Mouse (Mus musculus) embryonic facial prominence, embryonic 15.5 days (tissue): ENCODE results near the gene Plekhg3. TPM values are rescaled to one million over a fixed set of nuclear protein-coding genes. Genes with fewer than 3 reads are reported as not detected.

Experiments
- ATAC-seq: fragments of 200-750 bp; cut with Nextera tagmentation; 2 replicates; pipeline ENCODE4 v1.8.0; 2017; ENCODE audit warnings: low read depth, moderate TSS enrichment; ENCODE audit not compliant: insufficient number of reproducible peaks, low FRiP score, low TSS enrichment
- H3K27ac ChIP-seq: fragments of 300-500 bp; sonication (generic); replicated peaks from 2 replicates; pipeline ENCODE4 v1.5.1; 2015; ENCODE audit warnings: mild to moderate bottlenecking, inconsistent platforms
- H3K27me3 ChIP-seq: fragments of 300-500 bp; sonication (generic); 2 replicates; pipeline ENCODE4 v1.6.1; 2015; ENCODE audit warnings: inconsistent platforms
- H3K36me3 ChIP-seq: fragments of 300-500 bp; sonication (generic); 2 replicates; pipeline ENCODE4 v1.6.1; 2015; ENCODE audit warnings: mild to moderate bottlenecking, inconsistent platforms
- H3K4me1 ChIP-seq: fragments of 300-500 bp; sonication (generic); 2 replicates; pipeline ENCODE4 v1.6.1; 2015; ENCODE audit warnings: inconsistent platforms
- H3K4me2 ChIP-seq: fragments of 300-500 bp; sonication (generic); replicated peaks from 2 replicates; pipeline ENCODE4 v1.6.1; 2015; ENCODE audit warnings: mild to moderate bottlenecking, inconsistent platforms
- H3K4me3 ChIP-seq: fragments of 300-500 bp; sonication (generic); replicated peaks from 2 replicates; pipeline ENCODE4 v1.5.1; 2015; ENCODE audit warnings: mild to moderate bottlenecking, inconsistent platforms
- H3K9ac ChIP-seq: fragments of 300-500 bp; sonication (generic); 2 replicates; pipeline ENCODE4 v1.6.1; 2015; ENCODE audit warnings: inconsistent platforms
- H3K9me3 ChIP-seq: fragments of 300-500 bp; sonication (generic); replicated peaks from 2 replicates; pipeline ENCODE4 v1.6.1; 2016; ENCODE audit warnings: inconsistent platforms
- WGBS: fragments of 180-500 bp; shearing (Covaris S2); methylation state at CpG from one replicate; pipeline ENCODE4 v1.1.7; 2015; 5-methylcytosine and 5-hydroxymethylcytosine counted together
- polyA plus RNA-seq: library from polyadenylated mRNA; unstranded; fragments of >200 nt; fragmentation: Nextera tagmentation; extraction: Ambion mirVana; gene quantifications from 2 replicates; pipeline ENCODE4 v1.2.1, GENCODE M21; 2015

Plekhg3 gene
- polyA plus RNA-seq, 1 experiment from 2014 or later = 8.9 TPM

DNA sequence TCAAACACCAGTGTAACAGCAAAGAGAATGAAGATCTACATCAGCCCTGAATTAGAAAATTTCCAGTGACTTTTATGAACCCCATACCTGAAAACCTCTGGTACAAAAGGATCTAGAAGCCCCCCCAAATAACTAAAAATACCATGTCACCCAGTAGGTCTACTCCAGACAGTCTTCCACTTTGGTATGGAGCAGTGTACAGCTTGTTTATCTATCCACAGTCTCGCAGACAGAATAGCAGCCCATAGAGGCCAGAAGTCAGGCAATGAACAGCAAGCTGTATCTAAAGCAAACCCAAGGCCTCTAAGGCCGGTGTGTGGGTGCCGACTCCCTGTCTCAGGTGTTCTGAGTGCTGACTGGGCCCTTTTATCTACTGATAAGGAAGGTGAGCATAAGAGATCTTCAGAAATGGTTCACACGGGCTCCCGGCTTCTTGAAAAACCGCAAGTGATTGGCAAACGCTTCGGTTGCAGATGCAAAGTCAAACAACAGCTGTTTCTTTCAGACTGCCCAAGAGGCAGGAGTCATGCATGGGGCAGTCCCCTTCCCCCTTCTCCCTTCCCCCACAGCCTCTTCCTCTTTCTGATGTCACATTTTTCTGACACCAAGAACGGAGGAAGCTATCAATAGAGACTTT is 3.3 kb upstream of the Plekhg3 start:
- Histone ChIP-seq H3K4me3 (no peak overlapping the region), H3K9ac (no peak overlapping the region)

DNA sequence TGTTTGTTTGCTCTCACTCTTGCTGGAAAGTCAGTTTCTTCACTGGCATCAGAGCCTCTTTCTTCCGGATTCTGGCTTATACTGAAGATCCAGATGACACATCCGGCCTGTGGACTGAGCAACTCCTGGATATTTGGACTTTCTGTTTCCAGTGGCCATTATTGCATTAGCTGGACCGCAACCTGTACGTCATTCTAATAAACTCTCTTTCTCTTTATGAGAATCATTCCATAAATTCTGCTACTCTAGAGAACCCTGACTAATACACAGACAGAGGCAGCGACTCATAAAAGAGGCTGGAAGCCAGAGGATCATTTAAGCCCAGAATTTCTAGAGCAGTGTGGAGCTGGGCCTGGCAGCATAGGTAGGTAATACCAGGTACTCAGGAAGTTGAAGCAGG is 1.9 kb upstream of the Plekhg3 start:
- H3K36me3 ChIP-seq = no peaks in the 10 kb centered on the region

More for the DNA sequence above, 3.3 kb upstream of the Plekhg3 start:
- H3K9me3 ChIP-seq = no peaks in the 10 kb centered on the region
- WGBS = 53% methylated on average over 9 of the region's 9 CpGs
- peaks cover 12% of the 10 kb centered on the region; the same call in 1 of the 2 replicates for H3K27me3 ChIP-seq
- no peaks in the 10 kb centered on the region for H3K36me3 ChIP-seq
- ATAC-seq = no peak
- no peak overlapping the region for H3K4me2 ChIP-seq
- peaks cover 7% of the 10 kb centered on the region; the same call in 1 of the 2 replicates for H3K4me1 ChIP-seq
- H3K27ac ChIP-seq = no peak overlapping the region

DNA sequence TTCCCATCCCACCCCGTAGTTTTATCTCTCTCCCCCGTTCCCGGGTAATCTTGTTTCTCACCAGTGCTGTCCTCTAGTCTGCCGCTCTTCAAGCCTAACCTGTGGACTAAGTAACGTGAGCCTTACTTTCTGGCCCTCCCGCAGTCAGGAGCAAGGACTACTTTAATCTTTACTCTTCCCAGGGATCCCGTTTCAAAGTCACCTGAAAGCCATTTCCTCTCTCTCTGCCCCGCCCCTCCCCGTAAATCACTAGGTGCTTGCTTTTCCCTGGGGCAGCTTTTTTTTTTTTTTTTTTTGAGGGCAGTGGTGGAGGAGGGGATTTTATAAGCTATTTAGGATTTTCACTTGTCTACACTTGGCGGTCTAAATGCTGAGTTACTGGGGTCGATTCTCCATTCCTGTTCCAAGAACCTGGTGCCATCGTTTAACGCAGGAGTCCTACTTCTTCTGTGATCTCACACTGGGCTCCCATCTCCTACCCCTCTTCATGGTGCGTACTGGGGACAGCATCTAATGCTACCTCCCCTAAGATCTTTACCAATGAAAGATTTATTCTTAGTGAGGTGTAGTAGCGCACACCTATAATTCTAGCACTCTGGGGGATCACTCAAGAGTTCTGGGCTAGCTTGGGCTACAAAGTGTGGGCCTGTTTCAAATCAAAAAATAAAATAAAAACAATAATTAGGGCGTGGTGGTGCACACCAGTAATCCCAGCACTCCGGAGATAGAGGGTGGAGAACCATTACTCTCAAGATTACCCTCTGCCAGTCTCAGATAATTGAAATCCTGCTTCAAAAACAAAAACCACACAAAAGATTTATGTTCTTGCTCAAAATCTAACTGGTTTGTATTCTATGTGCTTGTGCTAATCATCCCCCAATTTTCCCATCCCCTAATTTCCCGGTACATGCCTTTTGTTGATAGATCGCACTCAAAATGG is 1.6 kb downstream of the Plekhg3 start:
- Histone ChIP-seq H3K9ac (peak overlapping the region; percentile 59; the same call in 1 of the 2 replicates), H3K27ac (0 out of 2 replicates have a peak overlapping the region, but pooled peaks have one; percentile 81)
- 6% methylated on average over 19 of the region's 19 CpGs for WGBS

More for the DNA sequence above, 1.9 kb upstream of the Plekhg3 start:
- Histone ChIP-seq H3K27me3 (peaks cover 14% of the 10 kb centered on the region; the same call in 1 of the 2 replicates), H3K4me3 (no peak overlapping the region), H3K9ac (no peak overlapping the region), H3K9me3 (no peaks in the 10 kb centered on the region), H3K4me1 (peaks cover 14% of the 10 kb centered on the region; the same call in 1 of the 2 replicates), H3K4me2 (no peak overlapping the region), H3K27ac (no peak overlapping the region)
- no peak for ATAC-seq
- WGBS = 82% methylated on average over 5 of the region's 5 CpGs

DNA sequence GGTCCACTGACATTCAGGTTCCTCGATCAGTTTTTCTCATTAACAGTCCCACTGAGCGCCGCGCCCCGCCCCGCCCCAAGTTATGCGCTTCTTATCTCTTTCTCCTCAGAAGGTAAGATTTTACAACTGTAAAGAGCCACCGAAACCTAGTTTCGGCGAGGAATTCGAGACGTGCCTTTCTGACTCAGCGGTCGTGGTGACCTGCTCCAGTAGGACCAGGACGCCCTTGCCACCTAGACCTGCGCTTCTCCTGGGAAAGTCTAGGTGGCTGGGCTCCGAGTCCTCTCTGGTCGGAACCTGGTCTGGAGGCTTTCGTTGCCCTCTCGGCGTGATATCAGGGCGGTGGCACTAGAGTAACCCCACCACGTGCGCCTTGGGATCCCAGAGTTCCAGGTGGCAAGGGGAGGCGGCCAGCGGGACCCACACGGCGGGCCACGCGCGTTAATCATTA is 2.3 kb downstream of the Plekhg3 start:
- peak overlapping the region; percentile 59 for H3K9ac ChIP-seq
- H3K4me2 ChIP-seq = peak overlapping the region; percentile 89
- no peaks in the 10 kb centered on the region for H3K36me3 ChIP-seq
- peak overlapping the region; percentile 81 for H3K27ac ChIP-seq
- WGBS = 0% methylated on average over 31 of the region's 31 CpGs
- H3K9me3 ChIP-seq = no peaks in the 10 kb centered on the region
- peaks cover 14% of the 10 kb centered on the region; the same call in 1 of the 2 replicates for H3K27me3 ChIP-seq
- peak overlapping the region; percentile 72 for H3K4me3 ChIP-seq
- no peak for ATAC-seq
- H3K4me1 ChIP-seq = peaks cover 35% of the 10 kb centered on the region

More for the DNA sequence above, 1.6 kb downstream of the Plekhg3 start:
- peaks cover 14% of the 10 kb centered on the region; the same call in 1 of the 2 replicates for H3K27me3 ChIP-seq
- H3K4me2 ChIP-seq = peak overlapping the region; percentile 89
- ATAC-seq = no peak
- H3K4me1 ChIP-seq = peaks cover 35% of the 10 kb centered on the region
- H3K9me3 ChIP-seq = no peaks in the 10 kb centered on the region
- H3K4me3 ChIP-seq = peak overlapping the region; percentile 72
- H3K36me3 ChIP-seq = no peaks in the 10 kb centered on the region

DNA sequence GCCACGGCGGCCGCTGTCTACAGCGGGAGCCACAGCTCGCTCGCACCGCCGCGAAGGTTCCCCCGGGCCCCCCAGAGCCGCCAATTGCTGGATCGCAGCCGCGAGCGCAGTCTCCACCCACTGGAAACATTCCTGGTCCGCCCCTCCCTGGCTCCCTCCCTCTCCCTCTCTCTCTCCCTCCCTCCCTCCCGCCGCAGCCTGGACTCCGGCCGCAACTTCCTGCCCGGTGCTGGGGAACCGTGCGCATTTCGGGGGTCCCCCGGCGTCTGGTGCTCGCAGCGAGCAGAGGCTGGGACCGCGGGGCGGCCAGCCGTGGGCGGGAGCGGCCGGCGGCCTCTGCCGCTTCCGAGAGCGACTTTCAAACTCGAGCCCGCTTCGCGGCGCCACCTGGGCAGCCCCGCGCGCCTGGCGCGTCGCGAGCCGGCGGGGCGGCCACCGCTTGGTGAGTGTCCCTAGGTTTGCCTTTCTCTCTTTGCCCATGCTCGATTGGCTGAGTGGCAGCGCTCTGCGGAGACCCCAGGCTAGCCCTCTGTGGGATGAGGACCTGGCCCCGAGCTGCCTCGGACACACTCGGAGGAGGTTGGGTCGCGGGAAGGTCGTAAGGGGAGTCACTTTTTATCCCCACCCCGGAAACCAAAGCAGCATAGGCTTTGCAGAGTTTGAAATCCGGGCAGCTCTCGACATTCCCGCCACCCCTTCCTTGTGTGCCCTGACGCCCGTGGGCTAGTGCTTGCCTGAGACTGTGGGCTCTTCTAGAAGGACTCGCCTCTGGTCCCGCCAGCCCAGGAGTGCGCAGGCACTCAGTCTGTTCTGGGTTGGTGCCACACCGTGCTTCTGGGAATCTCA is 2.9 kb downstream of the Plekhg3 start:
- Histone ChIP-seq H3K27ac (peak overlapping the region; percentile 81), H3K9ac (peak overlapping the region; percentile 59), H3K4me1 (peaks cover 35% of the 10 kb centered on the region), H3K9me3 (no peaks in the 10 kb centered on the region), H3K36me3 (no peaks in the 10 kb centered on the region), H3K27me3 (peaks cover 14% of the 10 kb centered on the region; the same call in 1 of the 2 replicates), H3K4me2 (peak overlapping the region; percentile 89), H3K4me3 (peak overlapping the region; percentile 72)
- under 1% methylated on average over 73 of the region's 74 CpGs for WGBS
- ATAC-seq = peak; percentile 88

DNA sequence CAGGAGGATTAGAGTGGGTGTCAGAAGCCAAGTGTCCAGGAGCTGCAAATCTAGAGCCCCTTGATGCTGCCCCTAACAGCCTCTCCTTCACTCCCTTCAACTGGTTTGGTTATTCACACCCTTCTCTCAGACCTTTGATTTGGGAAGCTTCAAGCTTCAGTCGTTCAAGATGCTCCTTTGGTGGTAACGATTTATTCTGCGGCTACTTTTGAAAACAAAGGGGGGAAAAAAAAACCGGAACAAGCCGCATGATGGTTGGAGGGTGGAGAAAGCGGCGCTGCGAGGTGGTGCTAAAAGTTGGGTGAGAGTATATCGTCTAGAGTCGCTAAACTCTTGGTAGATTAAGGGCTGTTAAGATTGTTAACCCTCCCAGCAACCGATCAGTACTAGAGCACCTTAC is 3.5 kb downstream of the Plekhg3 start:
- H3K4me2 ChIP-seq = peak overlapping the region; percentile 89
- peak overlapping the region; percentile 72 for H3K4me3 ChIP-seq
- ATAC-seq = no peak
- peak overlapping the region; percentile 81 for H3K27ac ChIP-seq
- peaks cover 14% of the 10 kb centered on the region; the same call in 1 of the 2 replicates for H3K27me3 ChIP-seq
- H3K9ac ChIP-seq = peak overlapping the region; percentile 59
- peaks cover 35% of the 10 kb centered on the region for H3K4me1 ChIP-seq
- 2% methylated on average over 11 of the region's 11 CpGs for WGBS
- no peaks in the 10 kb centered on the region for H3K36me3 ChIP-seq
- no peaks in the 10 kb centered on the region for H3K9me3 ChIP-seq

DNA sequence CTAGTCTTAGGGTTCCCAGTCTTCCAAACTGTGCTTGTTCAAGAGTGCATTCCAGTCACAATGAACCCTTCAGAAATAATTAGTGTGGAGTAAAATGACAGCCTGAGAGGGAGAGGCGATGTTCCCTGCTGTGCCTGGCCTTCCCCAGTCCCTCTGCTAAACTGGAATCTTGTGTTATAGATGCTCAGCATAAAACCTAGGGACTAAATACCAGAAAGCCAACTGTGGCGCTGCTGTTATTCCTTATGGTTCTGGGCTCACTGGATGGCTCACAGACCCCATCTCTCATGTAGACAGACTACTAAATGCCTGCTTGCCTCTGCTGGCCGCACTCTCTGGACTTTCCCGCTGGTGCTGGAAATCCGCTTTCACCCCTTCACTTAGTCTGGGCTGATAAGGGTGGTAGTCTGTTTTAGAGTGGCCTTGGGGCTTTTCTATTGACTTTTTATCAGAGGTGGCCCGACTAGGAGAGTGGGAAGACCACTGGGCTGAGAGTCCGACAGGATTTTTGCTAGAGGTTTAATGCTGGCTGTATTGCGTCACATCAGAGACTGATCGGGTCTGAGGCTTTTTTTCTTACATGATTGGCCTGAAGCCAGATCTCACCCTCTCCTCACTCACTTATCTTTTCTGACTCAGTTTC is 4.1 kb downstream of the Plekhg3 start:
- Histone ChIP-seq H3K27ac (peak overlapping the region; percentile 19; the same call in 1 of the 2 replicates), H3K27me3 (peaks cover 14% of the 10 kb centered on the region; the same call in 1 of the 2 replicates), H3K36me3 (no peaks in the 10 kb centered on the region), H3K9ac (peak overlapping the region; percentile 59; the same call in 1 of the 2 replicates), H3K4me3 (peak overlapping the region; percentile 72), H3K4me1 (peaks cover 35% of the 10 kb centered on the region), H3K4me2 (peak overlapping the region; percentile 89), H3K9me3 (no peaks in the 10 kb centered on the region)
- 20% methylated on average over 9 of the region's 9 CpGs for WGBS
- ATAC-seq = no peak

DNA sequence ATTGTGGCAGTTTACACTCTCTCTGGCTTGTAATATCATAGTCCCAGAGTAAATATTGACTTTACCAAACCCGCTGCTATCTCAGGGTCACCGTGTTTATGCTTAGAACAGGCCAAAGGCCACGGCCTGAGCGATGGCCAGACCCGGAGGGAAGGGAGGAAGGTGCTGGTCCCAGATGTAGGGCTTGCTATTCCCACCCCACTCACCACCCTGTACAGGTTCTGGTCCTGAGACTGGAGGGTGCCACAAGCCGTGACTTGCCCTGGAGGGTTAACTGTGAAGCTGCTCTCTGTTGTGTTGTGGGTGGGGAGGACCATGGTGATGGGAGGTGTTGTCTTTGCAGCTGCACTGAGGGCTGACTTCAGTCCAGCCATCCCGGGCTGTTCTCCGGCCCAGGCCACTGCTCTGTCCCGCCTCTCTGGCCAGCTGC is 4.8 kb downstream of the Plekhg3 start:
- Histone ChIP-seq H3K27ac (no peak overlapping the region), H3K4me3 (peak overlapping the region; percentile 72; the same call in 1 of the 2 replicates), H3K27me3 (peaks cover 14% of the 10 kb centered on the region; the same call in 1 of the 2 replicates), H3K9me3 (no peaks in the 10 kb centered on the region), H3K4me1 (peaks cover 35% of the 10 kb centered on the region), H3K4me2 (peak overlapping the region; percentile 89), H3K9ac (peak overlapping the region; percentile 10; the same call in 1 of the 2 replicates), H3K36me3 (no peaks in the 10 kb centered on the region)
- 36% methylated on average over 9 of the region's 9 CpGs for WGBS
- no peak for ATAC-seq

DNA sequence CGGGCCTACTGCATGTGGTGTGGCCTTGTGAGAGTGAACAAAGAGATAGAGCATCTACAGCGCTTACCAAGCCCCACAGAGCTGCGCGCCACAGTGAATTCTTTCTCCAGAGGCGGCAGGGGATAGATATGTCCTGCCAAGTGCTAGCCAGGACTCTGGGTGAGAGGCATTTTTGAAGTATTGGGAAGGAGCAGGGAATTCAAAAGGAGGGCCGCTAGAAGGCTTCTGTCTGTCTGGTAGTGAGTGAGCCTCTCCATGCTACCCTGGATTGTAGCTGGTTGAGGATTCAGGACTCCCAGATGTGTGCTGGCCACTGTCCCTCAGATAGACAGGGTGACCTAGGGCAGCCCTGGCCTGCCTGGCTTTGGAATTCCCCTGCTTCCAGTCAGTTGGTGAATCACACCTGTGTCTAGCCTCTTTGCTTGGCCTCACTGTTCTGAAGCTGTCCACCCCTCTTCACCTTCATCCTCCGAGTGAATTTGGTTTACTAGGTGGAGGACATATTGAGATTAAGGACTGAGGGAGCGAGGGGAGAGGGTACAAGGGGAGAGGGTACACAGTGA is 6.0 kb downstream of the Plekhg3 start:
- H3K27ac ChIP-seq = no peak overlapping the region
- peaks cover 46% of the 10 kb centered on the region for H3K4me1 ChIP-seq
- 82% methylated on average over 8 of the region's 8 CpGs for WGBS

DNA sequence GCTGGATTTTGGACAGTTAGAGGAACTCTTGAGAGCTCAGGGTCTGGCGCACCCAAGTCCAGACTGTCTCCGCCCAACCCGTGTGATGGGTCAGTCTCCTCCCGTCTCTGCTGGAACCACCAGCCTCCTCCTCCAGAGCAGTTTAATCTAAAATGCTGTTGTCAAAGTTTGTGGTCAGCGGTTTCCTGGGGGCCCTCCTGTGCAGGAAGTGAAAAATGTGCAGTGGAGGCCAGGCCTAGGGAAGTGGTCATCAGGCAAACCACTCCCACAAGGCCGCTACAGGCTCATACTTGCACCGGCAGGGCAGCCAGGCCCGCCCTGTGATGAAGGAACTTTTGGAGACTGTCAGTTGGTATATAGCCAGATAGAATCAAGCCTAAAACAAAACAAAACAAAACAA is 6.7 kb downstream of the Plekhg3 start:
- H3K4me2 ChIP-seq = no peak overlapping the region
- H3K4me1 ChIP-seq = peaks cover 43% of the 10 kb centered on the region
- H3K27me3 ChIP-seq = peaks cover under 1% of the 10 kb centered on the region; the same call in 1 of the 2 replicates
- no peak overlapping the region for H3K4me3 ChIP-seq
- no peaks in the 10 kb centered on the region for H3K36me3 ChIP-seq
- ATAC-seq = no peak
- H3K9ac ChIP-seq = no peak overlapping the region
- H3K9me3 ChIP-seq = no peaks in the 10 kb centered on the region
- WGBS = 90% methylated on average over 8 of the region's 8 CpGs
- no peak overlapping the region for H3K27ac ChIP-seq

More for the DNA sequence above, 6.0 kb downstream of the Plekhg3 start:
- Histone ChIP-seq H3K4me2 (no peak overlapping the region), H3K9ac (no peak overlapping the region), H3K36me3 (no peaks in the 10 kb centered on the region), H3K9me3 (no peaks in the 10 kb centered on the region), H3K27me3 (peaks cover 3% of the 10 kb centered on the region; the same call in 1 of the 2 replicates), H3K4me3 (no peak overlapping the region)
- ATAC-seq = no peak
